Mouse (Mus musculus) lung, postnatal 10 days (tissue): ENCODE results near the gene Kcnip4.

Experiments
- DNase-seq: peaks from one replicate; pipeline ENCODE4 v3.0.0; 2021

Gene Kcnip4

GRCm38 (mm10) chr5:49524394-49525241 lies at the start of gene Kcnip4:
Gene Kcnip4 (minus strand): TSS chr5:49524907.
- peak; percentile 5 for DNase-seq

DNA sequence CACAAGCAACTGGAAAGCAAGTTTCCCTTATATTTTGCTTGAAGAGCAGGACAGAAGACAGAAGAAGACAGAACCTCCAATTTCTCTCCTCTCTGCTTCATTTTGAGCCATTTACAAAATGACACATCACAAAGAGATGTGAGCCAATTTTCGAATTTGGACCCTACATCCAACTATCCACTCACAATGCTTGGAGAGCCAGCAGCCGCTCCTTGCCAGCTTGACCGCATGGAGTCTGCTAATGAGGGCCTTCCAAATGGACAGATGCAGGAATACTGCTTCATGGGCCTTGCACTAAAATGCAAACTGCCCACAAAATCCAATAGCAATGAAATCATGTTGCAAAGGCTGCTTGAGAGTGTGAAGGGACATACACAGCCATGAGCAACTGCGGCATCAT lies 47.2 kb upstream of the Kcnip4 start:
- no peak for DNase-seq

- DNase-seq, result no peak
Measured at GRCm38 (mm10) chr5:49563751-49564150, 39.0 kb upstream of the Kcnip4 start.

GRCm38 (mm10) chr5:49557436-49557835 lies 32.7 kb upstream of the Kcnip4 start:
- no peak for DNase-seq

- no peak for DNase-seq
Measured at GRCm38 (mm10) chr5:49547884-49548283, 23.2 kb upstream of the Kcnip4 start.

GRCm38 (mm10) chr5:49529362-49529761 lies 4.7 kb upstream of the Kcnip4 start:
- peak; percentile 11 for DNase-seq

- peak; percentile 8 for DNase-seq
Measured at GRCm38 (mm10) chr5:49525242-49525612, 520 bp upstream of the Kcnip4 start.

DNA sequence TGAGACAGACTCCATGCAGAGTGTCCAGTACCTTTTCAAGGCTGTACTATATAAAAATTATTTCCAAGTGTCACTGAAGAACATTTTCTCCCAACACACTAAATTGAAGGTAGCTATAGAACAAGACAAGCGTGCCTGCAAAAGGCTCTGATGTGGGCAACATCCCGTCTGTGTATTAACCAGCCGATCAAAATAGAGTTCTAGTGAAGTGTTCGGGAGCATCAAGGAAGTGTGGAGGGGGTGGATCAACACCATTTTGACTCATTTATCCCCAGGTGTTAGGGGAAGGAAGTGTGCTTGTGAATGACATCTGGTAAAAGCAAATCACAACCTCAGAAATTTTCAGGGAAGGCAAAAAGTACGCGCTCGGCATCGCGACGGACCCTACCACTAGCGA lies 712 bp downstream of the Kcnip4 start:
- no peak for DNase-seq

DNA sequence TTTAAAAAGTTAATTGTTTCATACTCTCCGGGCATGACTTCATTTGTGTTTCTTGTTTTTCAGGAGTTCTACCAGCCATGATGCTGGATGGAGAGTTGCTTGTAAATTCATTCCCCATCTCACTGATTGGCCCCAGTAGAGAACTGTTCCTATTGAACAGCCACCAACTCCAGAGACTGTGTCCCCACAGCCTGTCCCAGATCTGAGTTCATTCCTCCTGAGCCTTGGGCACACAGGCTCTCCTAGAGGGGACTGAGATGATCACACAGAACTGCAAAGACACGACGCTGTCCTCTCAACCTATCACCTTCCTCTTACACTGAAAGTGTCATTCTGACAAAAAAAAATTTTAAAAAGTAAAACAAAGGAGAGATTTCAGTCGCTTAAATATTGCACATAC lies 1.7 kb downstream of the Kcnip4 start:
- DNase-seq, result no peak

DNA sequence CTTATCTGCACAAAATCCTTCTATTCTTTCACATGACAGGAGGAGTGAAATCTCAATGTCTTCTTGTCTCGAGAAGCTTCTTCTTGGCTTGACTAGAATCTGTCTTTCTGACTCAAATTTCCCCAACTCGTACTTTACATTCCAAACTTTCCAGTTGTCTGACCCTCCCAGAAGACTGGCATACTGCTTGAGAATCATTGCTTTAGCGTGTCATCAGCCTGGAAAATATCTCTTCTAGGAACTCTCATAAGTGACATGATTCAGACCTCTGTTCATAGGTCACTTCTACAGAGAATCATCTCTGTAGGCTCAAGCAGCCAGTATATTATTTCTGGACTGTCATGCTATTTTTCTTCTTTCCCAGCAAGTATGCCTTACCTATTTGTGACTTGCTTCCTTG lies 26.0 kb downstream of the Kcnip4 start:
- no peak for DNase-seq

GRCm38 (mm10) chr5:49487270-49487669 lies 37.4 kb downstream of the Kcnip4 start:
- no peak for DNase-seq

- DNase-seq, result no peak
Measured at GRCm38 (mm10) chr5:49470738-49471137, 54.0 kb downstream of the Kcnip4 start.

- no peak for DNase-seq
Measured at GRCm38 (mm10) chr5:49460643-49461276, 63.9 kb downstream of the Kcnip4 start.

GRCm38 (mm10) chr5:49453100-49453499 lies 71.6 kb downstream of the Kcnip4 start:
- no peak for DNase-seq

DNA sequence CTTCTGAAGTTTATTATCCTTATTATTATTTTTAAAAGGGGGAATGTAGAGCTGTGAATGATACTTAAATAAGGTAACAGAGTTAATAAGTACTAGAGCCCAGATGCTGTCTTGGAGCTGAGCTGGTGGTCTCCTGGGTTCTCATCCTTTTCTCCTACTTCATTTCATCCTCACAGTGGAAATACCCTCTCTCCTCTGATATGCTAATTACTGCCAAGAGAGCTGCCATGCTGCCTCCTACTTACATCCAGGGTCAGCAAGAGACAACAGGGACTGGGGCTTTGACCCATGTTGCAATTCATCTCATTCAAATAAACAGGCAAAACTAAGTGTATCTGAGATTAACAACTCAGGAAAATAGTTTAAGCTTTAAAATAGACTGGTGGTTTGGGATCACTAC lies 73.4 kb downstream of the Kcnip4 start:
- DNase-seq, result no peak

GRCm38 (mm10) chr5:49450876-49451275 lies 73.8 kb downstream of the Kcnip4 start:
- no peak for DNase-seq

- DNase-seq, result no peak
Measured at GRCm38 (mm10) chr5:49437236-49437635, 87.5 kb downstream of the Kcnip4 start.

DNA sequence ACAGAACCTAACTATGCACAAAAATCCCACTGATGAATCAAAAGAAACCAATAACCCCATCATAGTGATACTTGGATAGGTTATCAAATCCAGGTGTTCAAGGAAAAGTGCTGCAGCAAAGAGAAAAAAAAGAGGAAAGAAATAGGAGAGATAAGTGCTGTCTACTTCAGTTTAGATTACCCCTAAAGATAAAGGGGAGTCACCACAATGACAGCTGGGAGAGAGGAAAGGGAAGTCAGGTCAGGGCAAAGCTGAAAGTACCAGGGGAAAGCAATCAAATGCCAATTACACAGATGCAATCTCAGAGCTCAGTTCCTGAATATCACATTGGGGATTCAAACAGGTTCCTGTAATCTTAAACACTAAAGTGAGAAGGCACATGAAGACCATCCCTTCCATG lies 97.0 kb downstream of the Kcnip4 start:
- DNase-seq, result no peak

DNA sequence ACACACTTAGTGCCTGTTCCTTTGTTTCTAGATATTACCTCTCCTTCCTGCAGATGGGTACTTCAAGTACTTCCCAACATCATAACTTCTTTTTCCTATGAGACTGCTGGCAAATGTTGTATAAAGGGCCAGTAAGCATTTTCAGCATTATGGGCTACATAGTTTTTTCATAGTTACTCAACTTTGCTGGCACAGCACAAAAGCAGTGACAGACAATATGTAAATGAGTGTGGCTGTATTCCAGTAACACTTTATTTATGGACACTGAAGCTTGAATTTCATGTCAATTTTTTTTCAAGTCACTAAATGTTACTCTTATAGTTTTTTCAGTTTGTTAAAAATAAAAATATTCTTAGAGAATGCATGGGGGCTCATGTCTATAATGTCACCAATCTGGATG lies 105.0 kb downstream of the Kcnip4 start:
- DNase-seq, result no peak

GRCm38 (mm10) chr5:49408351-49408750 lies 116.4 kb downstream of the Kcnip4 start:
- DNase-seq, result no peak

- peak; percentile 25 for DNase-seq
Measured at GRCm38 (mm10) chr5:49370543-49371076, 154.1 kb downstream of the Kcnip4 start.

GRCm38 (mm10) chr5:49368636-49369423 lies 155.9 kb downstream of the Kcnip4 start:
- DNase-seq, result peak; percentile 64

DNA sequence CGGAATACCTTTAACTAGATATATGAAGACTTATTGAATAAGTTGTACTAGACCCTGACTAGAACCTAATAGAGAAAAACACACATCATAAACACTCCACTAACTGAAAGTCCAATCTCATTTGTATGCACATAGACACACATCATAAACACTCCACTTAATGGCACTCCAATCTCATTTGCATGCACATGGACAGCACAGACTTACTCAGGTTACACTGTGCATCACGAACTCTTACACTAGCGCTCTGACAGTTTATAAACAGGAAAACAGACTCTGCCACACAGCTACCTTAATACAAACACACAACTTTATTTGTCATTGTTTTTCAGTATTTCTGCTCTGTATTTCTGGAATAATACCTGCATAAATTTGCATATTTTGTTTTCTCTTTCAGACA lies 168.3 kb downstream of the Kcnip4 start:
- no peak for DNase-seq
